Mouse (Mus musculus) kidney, adult 9 months (tissue): ENCODE data around the gene Mmab.

Source experiments
- DNase-seq: peaks from one replicate; pipeline ENCODE4 v3.0.0; 2022

The Mmab gene

DNA sequence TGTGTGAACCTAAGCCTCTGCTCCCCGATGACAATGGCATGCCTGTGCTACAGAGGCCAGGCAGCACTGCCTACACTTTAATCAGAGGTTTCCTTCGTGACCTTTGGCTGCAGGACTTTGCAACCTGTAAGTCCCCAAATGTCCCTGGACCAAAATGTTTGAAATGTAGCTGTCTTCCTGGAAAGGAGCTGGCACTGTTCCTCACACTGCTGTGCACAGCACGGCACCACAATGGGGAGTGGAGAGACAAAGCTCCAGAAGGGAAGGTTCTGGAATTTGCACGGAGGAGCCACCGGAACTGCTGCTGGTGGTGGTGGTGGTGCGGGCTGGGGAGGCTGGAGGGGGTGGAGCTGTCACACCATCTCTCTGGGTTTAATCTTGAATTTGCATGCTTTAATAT lies 17.1 kb downstream of the Mmab start:
- DNase-seq = no peak

GRCm38 (mm10) chr5:114423961-114424360 lies 19.9 kb downstream of the Mmab start:
- no peak for DNase-seq

DNA sequence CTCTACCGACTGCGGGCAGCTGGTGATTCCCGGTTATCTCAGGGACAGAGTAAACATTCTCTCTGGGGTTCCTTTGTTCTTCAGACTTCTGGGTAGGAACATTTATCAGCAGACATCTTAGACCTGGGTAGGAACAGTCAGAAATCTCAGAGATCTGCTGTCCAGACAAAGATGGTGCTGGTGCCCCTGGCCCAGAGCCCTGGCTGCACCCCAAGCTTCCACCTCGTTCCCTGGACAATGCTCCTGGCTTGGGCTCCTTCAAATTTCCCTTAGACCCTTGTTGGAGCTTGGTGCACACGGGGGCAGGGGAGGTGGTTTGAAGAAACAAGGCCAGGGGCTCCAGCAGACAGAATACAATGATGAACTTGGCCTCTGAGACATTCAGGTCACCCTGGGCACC lies 21.3 kb downstream of the Mmab start:
- no peak for DNase-seq

GRCm38 (mm10) chr5:114421561-114422298 lies 22.1 kb downstream of the Mmab start:
- peak; percentile 36 for DNase-seq

- DNase-seq = no peak
These were observed 25.3 kb downstream of the Mmab start for GRCm38 (mm10) chr5:114418541-114418940.

GRCm38 (mm10) chr5:114416855-114417254 lies 27.0 kb downstream of the Mmab start:
- DNase-seq = no peak

DNA sequence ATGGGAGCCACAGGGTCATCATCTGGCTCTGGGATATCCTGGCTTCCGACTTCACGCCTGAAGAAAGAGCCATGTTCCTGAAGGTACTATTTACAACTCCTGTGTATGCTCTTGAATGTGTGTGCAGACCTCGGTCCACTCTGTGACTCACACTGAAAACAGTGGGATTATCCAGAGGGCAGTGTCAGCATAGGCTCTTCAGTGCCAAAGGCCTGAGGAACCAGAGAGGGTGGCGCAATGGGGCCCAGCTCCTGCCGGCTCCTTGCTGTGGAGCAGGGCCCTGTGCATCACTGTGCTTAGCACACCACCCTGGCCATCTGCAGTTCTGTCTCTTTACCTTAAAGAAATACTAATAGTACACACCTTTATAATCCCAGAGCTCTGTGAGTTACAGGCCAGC lies 28.3 kb downstream of the Mmab start:
- DNase-seq = no peak

DNA sequence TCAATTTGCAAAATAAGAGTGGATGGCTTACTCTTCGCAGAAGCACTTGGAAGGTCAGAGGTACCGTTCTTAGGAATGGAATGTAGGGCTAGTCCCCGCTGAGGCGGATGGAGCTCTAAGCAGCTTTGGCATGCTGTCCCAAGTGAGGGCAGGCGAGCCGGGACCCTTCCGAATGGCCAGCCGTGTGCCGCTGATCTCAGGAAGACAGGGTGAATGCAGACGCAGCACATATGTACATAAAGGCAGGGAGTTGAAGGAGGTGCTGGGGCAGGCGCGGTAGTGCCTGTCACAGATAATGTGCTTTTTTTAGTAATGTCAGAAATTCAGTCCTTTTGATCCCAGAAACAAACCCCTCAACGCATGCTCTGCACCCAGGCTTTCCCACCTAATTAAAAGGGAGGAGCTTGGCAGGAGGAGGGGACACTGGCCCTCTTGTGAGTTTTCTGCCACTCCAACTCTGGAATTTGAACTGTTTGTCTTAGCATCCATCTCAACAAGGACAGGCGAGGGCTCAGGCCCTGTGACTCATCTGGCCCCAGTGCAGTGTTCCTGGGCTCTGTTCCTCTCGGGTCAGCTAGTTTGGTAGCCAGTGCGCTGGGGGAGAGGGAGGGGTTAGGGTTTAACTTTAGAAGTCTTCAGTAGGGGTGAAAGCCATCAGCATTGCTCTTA lies 30.7 kb downstream of the Mmab start:
- peak; percentile 71 for DNase-seq

- no peak for DNase-seq
These were observed 31.4 kb downstream of the Mmab start for GRCm38 (mm10) chr5:114412361-114412998.

DNA sequence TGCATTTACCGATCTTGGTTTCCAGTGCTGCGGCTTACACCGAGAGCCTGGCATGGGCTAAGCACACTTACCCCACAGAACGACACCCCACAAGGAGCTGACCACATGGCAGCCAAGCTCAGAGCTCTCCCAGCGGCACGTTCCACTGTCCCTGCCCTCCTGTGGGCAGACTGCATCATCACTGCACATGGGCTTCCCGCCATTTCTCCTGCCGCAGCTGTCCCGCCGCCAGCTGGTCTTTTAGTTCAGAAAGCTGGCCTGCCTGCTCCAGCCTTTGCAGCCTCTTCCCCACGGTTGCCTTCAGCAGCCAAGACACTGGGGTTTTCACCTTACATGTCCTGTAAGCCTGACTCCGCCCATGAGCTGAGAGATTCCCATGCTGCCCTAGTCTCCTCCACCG lies 33.4 kb downstream of the Mmab start:
- no peak for DNase-seq

- no peak for DNase-seq
These were observed 35.0 kb downstream of the Mmab start for GRCm38 (mm10) chr5:114408846-114409245.

- DNase-seq = no peak
These were observed 36.0 kb downstream of the Mmab start for GRCm38 (mm10) chr5:114407810-114408209.

DNA sequence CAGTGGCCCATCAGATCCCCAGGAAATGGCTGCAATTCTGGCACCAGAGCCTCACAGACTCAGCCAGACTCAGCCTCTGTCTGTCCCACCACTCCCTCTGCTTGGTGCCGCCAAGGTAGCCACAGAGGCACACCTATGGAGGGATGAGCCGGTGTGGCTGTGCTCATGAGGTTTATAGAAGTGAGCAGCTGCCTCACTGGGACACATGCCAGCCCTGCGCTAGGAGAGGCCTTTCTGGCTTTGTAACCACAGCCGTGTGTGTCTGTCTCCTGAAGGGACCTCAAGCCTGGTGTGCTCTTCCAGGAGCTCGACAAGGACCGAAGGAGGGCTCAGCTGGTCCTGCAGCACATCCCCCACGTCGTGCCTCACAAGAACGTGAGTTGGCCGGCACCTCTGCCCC lies 36.6 kb downstream of the Mmab start:
- DNase-seq = no peak

DNA sequence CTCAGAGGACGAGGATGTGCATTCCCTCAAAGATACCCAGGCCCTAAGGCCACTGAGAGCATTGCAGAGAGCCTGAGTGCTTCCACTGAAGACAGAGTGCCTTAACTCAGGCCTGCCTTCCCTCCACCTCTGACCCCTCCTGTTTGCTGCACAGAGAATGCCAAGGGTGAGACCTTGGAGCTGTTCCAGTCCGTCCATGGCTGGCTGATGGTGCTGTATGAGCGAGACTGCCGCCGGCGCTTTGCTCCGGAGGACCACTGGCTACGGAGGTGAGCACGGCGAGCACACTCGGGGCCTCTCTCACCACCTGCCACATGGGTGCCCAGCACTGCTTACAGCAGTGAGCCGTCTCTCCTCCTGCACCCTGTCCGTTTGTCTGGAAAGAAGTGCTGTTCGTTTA lies 37.3 kb downstream of the Mmab start:
- DNase-seq = no peak

GRCm38 (mm10) chr5:114393169-114393568 lies 50.7 kb downstream of the Mmab start:
- DNase-seq = no peak

- no peak for DNase-seq
These were observed 59.4 kb downstream of the Mmab start for GRCm38 (mm10) chr5:114384448-114384847.

GRCm38 (mm10) chr5:114383184-114383904 lies 60.5 kb downstream of the Mmab start:
- DNase-seq = no peak
